Mouse (Mus musculus) liver, adult 2 months (tissue): ENCODE data around the gene Psmc1. TPM values are rescaled to one million over a fixed set of nuclear protein-coding genes. Genes with fewer than 3 reads are reported as not detected.

Source experiments
- DNase-seq: peaks from one replicate; pipeline ENCODE4 v3.0.0-alpha.2; 2011; ENCODE audit warnings: low read depth, low spot score; ENCODE audit errors: extremely low read depth
- H3K27ac ChIP-seq: fragments of 200-500 bp; replicated peaks from 2 replicates; pipeline ENCODE4 v1.5.1; 2012; ENCODE audit warnings: low read depth, mild to moderate bottlenecking, control low read depth, inconsistent platforms, low read length; ENCODE audit not compliant: insufficient read depth
- H3K27me3 ChIP-seq: fragments of 200-500 bp; 2 replicates; pipeline ENCODE4 v1.6.1; 2012; ENCODE audit warnings: mild to moderate bottlenecking, moderate library complexity, low read length, inconsistent platforms; ENCODE audit not compliant: control insufficient read depth, insufficient read depth
- H3K36me3 ChIP-seq: fragments of 200-500 bp; 2 replicates; pipeline ENCODE4 v1.6.1; 2012; ENCODE audit warnings: low read length, inconsistent platforms; ENCODE audit not compliant: control insufficient read depth, insufficient read depth
- H3K4me1 ChIP-seq: fragments of 200-500 bp; 2 replicates; pipeline ENCODE4 v1.6.1; 2011; ENCODE audit warnings: low read length; ENCODE audit not compliant: control insufficient read depth, insufficient read depth
- H3K4me3 ChIP-seq: fragments of 200-500 bp; 2 replicates; pipeline ENCODE4 v1.5.1; 2011; ENCODE audit warnings: low read depth, mild to moderate bottlenecking, control low read depth, low read length, moderate library complexity; ENCODE audit not compliant: insufficient read depth
- H3K79me2 ChIP-seq: fragments of 200-500 bp; 2 replicates; pipeline ENCODE4 v1.6.1; 2012; ENCODE audit warnings: inconsistent platforms, mild to moderate bottlenecking, low read length, moderate library complexity; ENCODE audit not compliant: control insufficient read depth, insufficient read depth
- H3K9ac ChIP-seq: fragments of 200-500 bp; 2 replicates; pipeline ENCODE4 v1.6.1; 2012; ENCODE audit warnings: low read depth, mild to moderate bottlenecking, control low read depth, inconsistent platforms, low read length
- CTCF ChIP-seq: fragments of 200-500 bp; IDR thresholded peaks from 2 replicates; pipeline ENCODE4 v1.5.1; 2011; ENCODE audit warnings: low read depth, low read length, control low read depth
- POLR2A ChIP-seq: fragments of 200-500 bp; IDR thresholded peaks from 2 replicates; pipeline ENCODE4 v1.6.1; 2011; ENCODE audit warnings: low read length, control low read depth; ENCODE audit not compliant: insufficient read depth; ENCODE audit errors: extremely low read depth
- WGBS: fragments of 180-500 bp; shearing (Covaris S2); methylation state at CpG from one replicate; pipeline ENCODE4 v1.1.7; 2018; 5-methylcytosine and 5-hydroxymethylcytosine counted together
- polyA plus RNA-seq: library from polyadenylated mRNA; depleted of rRNA; stranded (reverse); fragments of >200 nt; gene quantifications from 2 replicates; pipeline ENCODE4 v1.2.3, GENCODE M21; 2012; rRNA removed
- total RNA-seq: library from RNA; depleted of rRNA; stranded (reverse); fragments of >200 nt; gene quantifications from 2 replicates; pipeline ENCODE4 v1.2.3, GENCODE M21; 2014; rRNA removed

The Psmc1 gene
- total RNA-seq (89.4 and 104 TPM in 2 replicates), polyA plus RNA-seq (42.8 and 47.3 TPM in 2 replicates)

DNA sequence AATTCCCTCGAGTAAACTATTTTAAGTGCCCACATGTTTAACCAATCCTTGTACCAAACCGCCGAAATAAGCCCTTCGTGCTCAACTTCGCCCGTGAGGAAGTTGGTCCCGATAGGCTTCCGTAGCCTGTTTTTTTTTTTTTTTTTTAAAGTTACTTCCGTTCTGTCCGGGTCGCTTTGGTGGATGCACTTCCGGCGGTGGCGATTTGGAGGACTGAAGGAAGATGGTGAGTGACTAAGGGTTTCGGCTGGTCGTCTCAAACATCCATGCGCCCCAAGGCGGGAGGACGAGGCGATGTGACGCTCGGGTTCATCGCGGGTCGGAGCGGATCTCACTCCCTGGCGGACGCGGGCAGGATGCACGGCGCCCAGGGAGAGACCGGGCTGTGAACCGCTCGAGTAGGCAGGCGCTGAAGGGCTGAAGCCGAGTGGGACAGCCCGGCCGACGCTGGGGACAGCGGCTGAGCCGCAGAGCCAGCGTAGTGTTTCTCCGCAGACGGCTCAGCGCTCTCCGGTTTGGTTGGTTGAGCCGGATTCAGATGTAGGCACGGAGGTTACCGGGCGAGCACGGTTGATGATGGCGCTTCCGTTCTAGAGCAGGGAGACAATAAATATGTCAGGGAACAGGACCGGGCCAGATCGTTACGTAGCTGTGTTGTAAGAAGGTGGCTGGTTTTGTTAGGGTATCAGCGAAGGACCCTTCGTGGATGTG, at the start of gene Psmc1:
TSS of gene Psmc1 (plus strand) at position 169 of the 711 bp plus-strand sequence.
- under 1% methylated on average over 58 of the region's 58 CpGs for WGBS
- peak; percentile 86 for DNase-seq

DNA sequence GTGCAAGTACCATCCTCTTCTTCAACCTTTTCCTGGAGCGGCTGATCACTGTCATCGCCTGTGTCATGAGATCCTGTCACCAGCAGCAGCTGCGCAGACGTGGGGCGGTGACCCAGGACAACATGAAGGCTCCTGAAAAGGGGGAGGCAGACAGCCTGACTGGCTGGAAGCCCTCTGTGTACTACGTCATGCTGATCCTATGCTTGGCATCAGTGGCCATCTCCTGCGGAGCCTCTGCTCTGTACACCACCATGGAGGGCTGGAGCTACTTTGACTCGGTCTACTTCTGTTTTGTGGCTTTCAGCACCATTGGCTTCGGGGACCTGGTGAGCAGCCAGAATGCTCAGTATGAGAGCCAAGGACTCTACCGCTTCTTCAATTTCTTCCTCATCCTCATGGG, 48.9 kb upstream of the Psmc1 start:
- Histone ChIP-seq H3K36me3 (no peaks in the 10 kb centered on the region), H3K4me1 (no peaks in the 10 kb centered on the region), H3K9ac (no peak overlapping the region), H3K79me2 (no peaks in the 10 kb centered on the region), H3K4me3 (no peak overlapping the region), H3K27ac (no peak overlapping the region), H3K27me3 (no peaks in the 10 kb centered on the region)
- no peak for DNase-seq
- TF ChIP-seq CTCF (no peak), POLR2A (no peak)
- WGBS, result 88% methylated on average over 10 of the region's 10 CpGs

More for the DNA sequence above, at the start of gene Psmc1:
- Histone ChIP-seq H3K36me3 (peaks cover 22% of the 10 kb centered on the region), H3K9ac (peak within 1 kb of the TSS; percentile 95), H3K27me3 (no peaks in the 10 kb centered on the region), H3K4me3 (peak within 1 kb of the TSS; percentile 96), H3K4me1 (peaks cover 6% of the 10 kb centered on the region; the same call in 1 of the 2 replicates), H3K27ac (peak within 1 kb of the TSS; percentile 87), H3K79me2 (peaks cover 14% of the 10 kb centered on the region; the same call in 1 of the 2 replicates)
- TF ChIP-seq CTCF (no peak), POLR2A (peak; percentile 62)

DNA sequence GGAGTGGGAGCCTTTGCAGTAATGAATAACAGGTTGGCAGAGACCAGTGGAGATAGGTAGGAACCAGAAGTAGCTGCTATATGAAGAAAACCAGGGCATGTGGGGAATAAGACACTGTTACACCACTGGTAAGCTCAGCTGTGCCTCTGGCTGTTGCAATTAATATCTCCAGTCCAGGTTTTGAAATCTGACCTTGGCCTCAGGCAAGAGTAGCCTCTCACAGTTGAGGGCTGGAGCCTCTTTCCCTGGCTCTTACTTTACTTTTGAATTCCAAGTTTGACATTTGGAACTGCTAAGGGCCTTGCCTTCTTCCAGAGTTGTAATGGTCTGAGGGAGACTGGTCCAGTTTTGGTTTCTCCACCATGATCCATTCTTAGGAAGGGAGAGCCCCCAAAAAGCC, 48.1 kb upstream of the Psmc1 start:
- no peaks in the 10 kb centered on the region for H3K27me3 ChIP-seq
- no peak for DNase-seq
- no peaks in the 10 kb centered on the region for H3K79me2 ChIP-seq
- no peak for TF ChIP-seq CTCF
- TF ChIP-seq POLR2A, result no peak
- H3K4me1 ChIP-seq, result no peaks in the 10 kb centered on the region
- no peak overlapping the region for H3K4me3 ChIP-seq
- H3K36me3 ChIP-seq, result no peaks in the 10 kb centered on the region
- H3K9ac ChIP-seq, result no peak overlapping the region
- no peak overlapping the region for H3K27ac ChIP-seq

DNA sequence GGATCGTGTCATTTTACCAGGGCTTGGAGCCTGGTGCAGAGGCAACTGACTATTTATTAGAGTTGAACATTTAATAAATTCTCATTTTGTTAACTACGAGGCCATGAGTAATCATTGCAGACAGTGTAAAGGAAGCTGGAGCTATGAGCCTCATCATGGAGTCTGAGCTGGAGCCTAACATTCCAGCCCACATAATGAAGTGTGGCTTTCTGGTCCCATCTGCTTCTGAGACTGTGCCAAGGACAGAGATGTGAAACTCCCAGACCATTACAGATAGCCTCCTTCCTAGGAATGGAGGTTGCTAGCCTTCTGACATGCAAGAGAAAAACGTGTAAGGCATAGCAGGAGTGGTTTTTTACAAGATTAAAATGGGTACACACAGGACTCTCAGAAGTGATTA, 47.4 kb upstream of the Psmc1 start:
- Histone ChIP-seq H3K27me3 (no peaks in the 10 kb centered on the region), H3K4me1 (no peaks in the 10 kb centered on the region), H3K79me2 (no peaks in the 10 kb centered on the region), H3K4me3 (no peak overlapping the region), H3K27ac (no peak overlapping the region), H3K36me3 (no peaks in the 10 kb centered on the region), H3K9ac (no peak overlapping the region)
- 63% methylated on average over 3 of the region's 3 CpGs for WGBS
- TF ChIP-seq POLR2A (no peak), CTCF (no peak)
- no peak for DNase-seq

DNA sequence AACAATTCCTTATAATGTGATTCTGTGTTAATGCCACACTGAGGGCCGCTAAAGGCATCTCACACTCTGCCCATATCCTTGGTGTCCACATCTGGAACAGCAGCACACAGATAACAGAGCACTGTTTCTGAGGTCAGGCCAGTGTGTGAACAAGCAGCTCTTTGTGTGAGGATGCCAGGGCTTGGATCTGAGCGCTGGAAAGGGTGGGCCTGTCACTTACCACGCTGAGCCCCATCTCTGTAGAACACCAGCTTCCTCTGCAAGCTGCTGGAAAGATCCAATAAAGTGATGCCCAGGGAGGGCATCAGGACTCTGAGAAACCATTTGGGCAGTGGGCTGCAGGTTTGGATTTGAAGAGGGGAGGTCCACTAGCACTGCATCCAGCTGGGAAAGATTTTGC, 44.8 kb upstream of the Psmc1 start:
- TF ChIP-seq CTCF (no peak), POLR2A (no peak)
- no peak overlapping the region for H3K4me3 ChIP-seq
- H3K27ac ChIP-seq, result no peak overlapping the region
- no peak overlapping the region for H3K9ac ChIP-seq
- no peaks in the 10 kb centered on the region for H3K79me2 ChIP-seq
- H3K36me3 ChIP-seq, result no peaks in the 10 kb centered on the region
- no peaks in the 10 kb centered on the region for H3K27me3 ChIP-seq
- no peaks in the 10 kb centered on the region for H3K4me1 ChIP-seq
- DNase-seq, result no peak
- 87% methylated on average over 3 of the region's 3 CpGs for WGBS

DNA sequence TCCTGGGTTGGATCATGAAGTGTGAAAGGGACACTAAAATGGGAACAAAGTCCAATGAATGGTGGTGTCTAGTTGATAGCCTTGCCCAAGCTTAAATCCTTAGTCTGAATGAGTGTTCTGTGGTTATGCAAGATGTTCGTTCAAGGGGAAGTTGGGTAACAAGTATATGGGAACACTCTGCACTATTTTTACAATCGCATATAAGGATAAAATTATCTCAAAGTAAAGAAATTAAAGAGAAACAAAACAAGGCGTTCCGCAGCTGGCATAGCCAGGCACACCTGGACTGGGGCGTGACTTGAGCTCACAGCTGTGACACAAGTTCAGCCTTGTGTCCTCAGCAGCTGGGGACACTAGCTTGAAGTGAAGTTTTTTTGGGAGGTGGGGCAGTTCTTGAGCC, 42.5 kb upstream of the Psmc1 start:
- TF ChIP-seq POLR2A, result no peak
- TF ChIP-seq CTCF, result no peak
- WGBS, result 85% methylated on average over 5 of the region's 5 CpGs
- Histone ChIP-seq H3K27ac (no peak overlapping the region), H3K36me3 (no peaks in the 10 kb centered on the region), H3K4me3 (no peak overlapping the region), H3K9ac (no peak overlapping the region), H3K27me3 (no peaks in the 10 kb centered on the region), H3K79me2 (no peaks in the 10 kb centered on the region), H3K4me1 (no peaks in the 10 kb centered on the region)
- DNase-seq, result peak; percentile 37
